Mouse (Mus musculus) olfactory bulb, adult 2 months (tissue): ENCODE results near the gene Lmod2. TPM values are rescaled to one million over a fixed set of nuclear protein-coding genes. Genes with fewer than 3 reads are reported as not detected.

ENCODE experiments used
- H3K27ac ChIP-seq: fragments of 200-500 bp; 2 replicates; pipeline ENCODE4 v1.5.1; 2012; ENCODE audit warnings: low read depth, low read length; ENCODE audit not compliant: insufficient read depth
- H3K4me1 ChIP-seq: fragments of 200-500 bp; 2 replicates; pipeline ENCODE4 v1.6.1; 2012; ENCODE audit warnings: low read length; ENCODE audit not compliant: control insufficient read depth, insufficient read depth
- H3K4me3 ChIP-seq: fragments of 200-500 bp; 2 replicates; pipeline ENCODE4 v1.5.1; 2012; ENCODE audit warnings: mild to moderate bottlenecking, low read depth, low read length, moderate library complexity; ENCODE audit not compliant: insufficient read depth
- CTCF ChIP-seq: fragments of 200-500 bp; IDR thresholded peaks from 2 replicates; pipeline ENCODE4 v1.5.1; 2012; ENCODE audit warnings: low read depth, mild to moderate bottlenecking, low read length, moderate library complexity; ENCODE audit not compliant: insufficient read depth
- POLR2A ChIP-seq: fragments of 200-500 bp; IDR thresholded peaks from 2 replicates; pipeline ENCODE4 v1.6.1; 2012; ENCODE audit warnings: mild to moderate bottlenecking, low read depth, low read length, moderate library complexity; ENCODE audit not compliant: insufficient read depth
- WGBS: fragments of 180-500 bp; shearing (Covaris S2); methylation state at CpG from one replicate; pipeline ENCODE4 v1.1.7; 2018; 5-methylcytosine and 5-hydroxymethylcytosine counted together
- polyA plus RNA-seq: library from polyadenylated mRNA; stranded (reverse); fragments of >200 nt; gene quantifications from 2 replicates; pipeline ENCODE4 v1.2.4, GENCODE M21; 2012; ENCODE audit warnings: low replicate concordance; ENCODE audit not compliant: missing spikeins, insufficient read depth, insufficient read length

Gene Lmod2
- polyA plus RNA-seq, 1 experiment, result not detected

DNA sequence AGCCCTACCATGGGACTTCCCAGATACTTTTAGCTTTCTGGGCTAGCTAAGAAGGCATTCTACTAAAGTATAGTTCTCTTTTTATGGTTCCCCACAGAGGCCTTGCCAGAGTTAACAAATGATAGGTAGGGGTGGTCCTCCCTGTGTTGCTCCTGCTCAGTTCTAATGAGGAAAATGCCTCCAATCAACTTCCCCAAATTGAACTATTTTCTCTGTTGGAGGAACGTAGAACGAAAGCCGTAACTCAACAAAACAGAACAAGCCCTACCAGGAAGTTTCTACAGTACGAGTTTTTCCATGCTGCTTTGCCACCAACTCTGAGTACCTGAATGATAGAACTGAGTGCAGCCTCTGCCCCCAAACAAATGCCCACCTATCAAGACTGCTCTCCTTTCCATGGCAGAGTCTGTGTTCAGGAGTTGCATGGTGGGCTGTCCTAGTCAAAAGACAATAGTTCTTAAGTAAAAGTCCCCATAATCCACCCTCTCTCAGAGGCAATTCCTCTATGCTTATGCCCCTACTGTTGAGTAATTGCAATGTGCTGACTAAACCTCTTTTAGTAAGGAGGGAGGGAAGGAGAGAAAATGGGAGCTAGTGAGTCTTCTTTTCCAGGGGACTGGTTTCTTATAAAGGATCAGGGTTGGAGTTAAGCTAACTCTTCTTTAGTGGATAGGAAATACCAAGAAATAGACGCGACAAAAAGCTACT lies 47.9 kb downstream of the Lmod2 start:
- Histone ChIP-seq H3K4me1 (peaks cover 2% of the 10 kb centered on the region; the same call in 1 of the 2 replicates), H3K4me3 (no peak overlapping the region), H3K27ac (no peak overlapping the region)
- 85% methylated on average over 6 of the region's 6 CpGs for WGBS
- TF ChIP-seq POLR2A (no peak), CTCF (no peak)

DNA sequence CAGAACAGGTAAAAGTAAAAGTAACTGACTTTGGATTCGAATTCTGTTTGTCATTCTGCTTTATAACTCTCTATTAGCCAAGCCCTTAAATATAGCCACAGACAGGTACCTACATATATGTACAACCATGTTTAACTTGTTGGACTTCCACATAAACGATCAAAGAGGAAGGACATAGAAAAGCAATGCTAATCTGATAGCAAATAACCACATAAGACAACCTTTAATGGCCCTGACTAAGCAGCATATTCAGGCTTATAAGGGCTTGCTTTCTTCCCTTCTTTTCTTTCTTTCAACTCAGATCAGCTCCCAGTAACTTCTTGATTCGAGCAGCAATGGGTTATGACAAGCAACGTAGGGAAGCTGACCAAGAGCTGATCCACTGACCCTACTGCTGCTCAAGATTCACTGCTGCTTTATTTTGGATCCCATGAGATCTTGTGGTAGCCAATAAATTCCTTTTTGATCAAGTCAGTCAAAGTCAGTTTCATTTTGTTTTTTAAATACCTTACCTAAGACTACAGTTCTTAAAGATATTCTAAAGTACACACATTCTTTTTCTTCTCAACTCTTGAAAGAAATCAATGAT lies 49.6 kb downstream of the Lmod2 start:
- 80% methylated on average over 4 of the region's 4 CpGs for WGBS
- Histone ChIP-seq H3K4me1 (peaks cover 5% of the 10 kb centered on the region), H3K27ac (no peak overlapping the region), H3K4me3 (no peak overlapping the region)
- no peak for TF ChIP-seq POLR2A
- TF ChIP-seq CTCF, result no peak

DNA sequence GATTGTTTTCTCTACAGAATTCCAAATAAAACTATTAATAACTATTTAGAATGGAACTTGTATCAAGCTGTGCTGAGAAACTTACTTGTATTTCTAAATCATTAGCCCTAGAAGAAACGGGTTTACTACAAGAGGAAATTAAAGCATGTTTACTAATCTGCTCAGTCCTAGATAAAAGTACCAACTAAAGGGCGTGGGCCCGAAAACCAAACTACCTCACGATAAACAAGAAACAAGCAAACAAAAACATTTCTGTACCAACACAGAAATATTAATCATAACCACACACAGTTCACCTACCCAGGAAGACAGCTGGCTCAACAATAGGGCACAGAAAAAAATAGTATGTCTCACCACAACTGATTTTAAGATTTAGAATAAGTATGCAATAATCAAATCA lies 50.8 kb downstream of the Lmod2 start:
- Histone ChIP-seq H3K4me1 (peaks cover 5% of the 10 kb centered on the region), H3K4me3 (no peak overlapping the region), H3K27ac (no peak overlapping the region)
- 60% methylated on average over 4 of the region's 4 CpGs for WGBS
- no peak for TF ChIP-seq POLR2A
- TF ChIP-seq CTCF, result no peak

DNA sequence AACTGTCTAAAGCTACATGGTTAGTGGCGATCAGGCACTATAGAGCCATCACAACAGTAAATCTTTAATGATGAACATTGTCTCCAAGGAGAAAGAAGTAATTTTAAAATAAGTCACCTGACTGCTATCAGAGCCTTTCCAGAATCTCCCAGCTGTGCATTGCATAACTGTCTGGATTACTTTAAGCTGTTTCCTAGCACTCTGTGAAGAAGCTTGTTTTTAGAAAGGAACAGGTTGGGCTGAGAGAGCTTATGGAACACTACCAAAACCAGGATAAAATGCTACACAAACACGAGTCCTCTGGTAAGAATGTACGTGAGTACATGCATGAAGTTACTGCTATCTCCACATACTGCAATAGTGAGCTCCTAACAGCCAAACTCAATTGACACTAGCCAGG lies 53.2 kb downstream of the Lmod2 start:
- Histone ChIP-seq H3K4me1 (peaks cover 6% of the 10 kb centered on the region), H3K4me3 (no peak overlapping the region), H3K27ac (no peak overlapping the region)
- whole genome bisulfite sequencing, result 59% methylated on average over 3 of the region's 3 CpGs
- TF ChIP-seq POLR2A (no peak), CTCF (no peak)

DNA sequence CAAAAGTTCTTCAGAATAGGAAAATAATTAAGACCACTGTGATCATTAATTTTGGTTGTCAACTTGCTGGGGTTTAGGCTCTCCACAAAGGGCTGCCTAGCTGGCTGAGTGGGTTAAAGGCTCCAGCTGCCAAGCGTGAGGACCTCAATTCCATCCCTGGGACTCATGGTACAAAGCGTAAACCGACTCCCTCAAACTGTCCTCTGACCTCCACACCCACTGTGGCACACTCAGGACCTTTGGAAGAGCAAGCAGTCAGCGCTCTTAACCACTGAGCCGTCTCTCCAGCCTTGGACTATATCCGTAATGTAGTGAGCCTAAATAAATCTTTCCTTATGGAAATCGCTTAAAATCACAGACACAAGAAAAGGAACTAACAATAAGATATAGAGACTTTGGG lies 54.0 kb downstream of the Lmod2 start:
- WGBS, result 79% methylated on average over 7 of the region's 7 CpGs
- H3K4me1 ChIP-seq, result peaks cover 10% of the 10 kb centered on the region
- no peak overlapping the region for H3K4me3 ChIP-seq
- H3K27ac ChIP-seq, result no peak overlapping the region
- TF ChIP-seq CTCF (no peak), POLR2A (no peak)

Other genes with a start within 250 kb of the Lmod2 start
- gene Iqub, start 82.7 kb upstream of the Lmod2 start, polyA plus RNA-seq, result not detected in 2 replicates
- not detected in 2 replicates for gene Ndufa5, start 69.7 kb upstream of the Lmod2 start, polyA plus RNA-seq
- gene Asb15, start 69.6 kb upstream of the Lmod2 start, polyA plus RNA-seq, result not detected in 2 replicates
- not detected in 2 replicates for gene Wasl, start 67.2 kb downstream of the Lmod2 start, polyA plus RNA-seq
- not detected in 2 replicates for gene Hyal6, start 135.5 kb downstream of the Lmod2 start, polyA plus RNA-seq
- not detected in 2 replicates for gene Hyal4, start 150.6 kb downstream of the Lmod2 start, polyA plus RNA-seq
- not detected in 2 replicates for gene Spam1, start 193.4 kb downstream of the Lmod2 start, polyA plus RNA-seq